Mouse (Mus musculus) Patski (cell line): ENCODE results near the gene Mzt1. TPM values are rescaled to one million over a fixed set of nuclear protein-coding genes. Genes with fewer than 3 reads are reported as not detected.
"Not testable (repeated sequence)": the region's sequence is repeated elsewhere in the genome, so short reads cannot be mapped to it uniquely, and the experiment has no call there.

Experiments used
- ATAC-seq: fragments of 100-300 bp; one replicate; pipeline ENCODE4 v1.8.0; 2021
- CTCF ChIA-PET: fragments of 350-600 bp; sonication (Branson Sonifier 250); formaldehyde crosslinking; loops from one replicate; lab custom pipeline; 2022; ENCODE audit warnings: inconsistent platforms; lab: Charles Lee
- POLR2A ChIA-PET: fragments of 350-600 bp; sonication (Branson Sonifier 250); formaldehyde crosslinking; loops from one replicate; lab custom pipeline; 2022; ENCODE audit warnings: antibody characterized with exemption, inconsistent platforms; lab: Charles Lee
- DNase-seq: peaks from one replicate; pipeline ENCODE4 v3.0.0-alpha.2; 2011; ENCODE audit warnings: low read depth, low spot score
- H3K27me3 ChIP-seq: fragments of 371-371 bp; one replicate; pipeline ENCODE4 v1.5.1; 2021
- CTCF ChIP-seq: fragments of 100-300 bp; IDR thresholded peaks from one replicate; pipeline ENCODE4 v1.5.1; 2021
- in situ Hi-C: fragments of 300-500 bp; cut with MboI; formaldehyde crosslinking; loops from 3 replicates; pipeline ENCODE4 v1.11.1; 2018; ENCODE audit warnings: low pct_unique_long_range_greater_than_20kb, mixed read lengths
- polyA plus RNA-seq: library from polyadenylated mRNA; unstranded; gene quantifications from one replicate; pipeline ENCODE4 v1.2.3, GENCODE M21; 2021

Gene Mzt1
- polyA plus RNA-seq, 1 experiment from 2014 or later = 40.5 TPM

DNA sequence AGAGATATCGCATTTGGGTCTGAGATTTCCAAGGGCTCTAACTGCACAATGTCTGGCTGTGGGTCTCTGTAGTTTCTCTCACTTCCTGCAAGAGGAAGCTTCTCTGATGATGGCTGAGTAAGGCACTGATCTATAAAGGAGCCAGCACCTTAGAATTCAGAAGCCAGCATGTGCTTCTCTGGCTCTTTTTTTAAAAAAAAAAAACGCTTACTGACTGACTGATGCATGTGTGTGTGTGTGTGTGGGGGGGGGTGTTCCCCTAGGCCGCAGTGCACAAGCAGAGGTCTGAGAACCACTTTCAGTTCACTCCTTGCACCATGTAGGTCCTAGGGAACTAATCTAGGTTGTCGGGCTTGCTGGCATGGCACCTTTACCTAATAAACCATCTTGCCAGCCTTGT lies 4.5 kb downstream of the Mzt1 start:
- ChIA-PET CTCF (no interaction called here), POLR2A (no interaction called here)
- no peaks in the 10 kb centered on the region for H3K27me3 ChIP-seq
- in situ Hi-C loops = no loop called here
- no peak for ATAC-seq
- no peak for TF ChIP-seq CTCF
- DNase-seq = no peak

- DNase-seq, ATAC-seq, in situ Hi-C loops, POLR2A ChIA-PET, H3K27me3 ChIP-seq: not testable (repeated sequence)
- CTCF ChIA-PET = interaction anchor here (1.0 kb wide), 1 partner anchor 8 kb away, joined by 3 read pairs; no protein-coding TSS in a partner anchor
Observed at GRCm38 (mm10) chr14:99039308-99039707, 6.6 kb downstream of the Mzt1 start.

GRCm38 (mm10) chr14:99037703-99038102 lies 8.2 kb downstream of the Mzt1 start:
- no peak for TF ChIP-seq CTCF
- in situ Hi-C loops = no loop called here
- ChIA-PET CTCF (no interaction called here), POLR2A (no interaction called here)
- no peak for DNase-seq
- no peaks in the 10 kb centered on the region for H3K27me3 ChIP-seq
- ATAC-seq = no peak

GRCm38 (mm10) chr14:99036039-99036438 lies 9.9 kb downstream of the Mzt1 start:
- ChIA-PET POLR2A (no interaction called here), CTCF (no interaction called here)
- DNase-seq (no peak), ATAC-seq (no peak)
- no peak for TF ChIP-seq CTCF
- no peaks in the 10 kb centered on the region for H3K27me3 ChIP-seq
- in situ Hi-C loops = no loop called here

DNA sequence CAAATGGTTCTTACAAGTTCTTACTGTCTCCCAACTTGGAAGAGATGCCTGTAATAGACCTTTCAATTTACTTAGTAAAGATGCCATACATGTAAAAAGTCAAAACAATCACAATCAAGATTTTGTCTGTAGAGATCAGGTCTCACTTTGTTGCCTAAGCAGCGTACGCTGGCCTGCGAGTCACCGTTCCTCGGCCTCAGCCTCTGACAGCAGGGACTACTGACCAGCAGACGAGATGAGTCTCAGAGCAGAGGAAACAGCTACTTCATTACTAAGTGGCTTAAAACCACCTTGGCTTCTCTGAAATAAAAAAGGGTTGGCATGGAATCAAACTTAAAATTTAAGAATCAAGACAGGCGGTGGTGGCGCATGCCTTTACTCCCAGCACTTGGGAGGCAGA lies 11.1 kb downstream of the Mzt1 start:
- ATAC-seq, POLR2A ChIA-PET, H3K27me3 ChIP-seq, in situ Hi-C loops, DNase-seq: not testable (repeated sequence)
- CTCF ChIA-PET = interaction anchor here (1.1 kb wide), 1 partner anchor 13 kb away, joined by 5 read pairs; no protein-coding TSS in a partner anchor

GRCm38 (mm10) chr14:99032596-99032995 lies 13.3 kb downstream of the Mzt1 start:
- CTCF ChIA-PET = interaction anchor here (1.0 kb wide), 1 partner anchor 10 kb away, joined by 5 read pairs; no protein-coding TSS in a partner anchor
- POLR2A ChIA-PET = no interaction called here
- H3K27me3 ChIP-seq = no peaks in the 10 kb centered on the region
- ATAC-seq = no peak
- in situ Hi-C loops = no loop called here
- no peak for DNase-seq
- TF ChIP-seq CTCF = no peak

DNA sequence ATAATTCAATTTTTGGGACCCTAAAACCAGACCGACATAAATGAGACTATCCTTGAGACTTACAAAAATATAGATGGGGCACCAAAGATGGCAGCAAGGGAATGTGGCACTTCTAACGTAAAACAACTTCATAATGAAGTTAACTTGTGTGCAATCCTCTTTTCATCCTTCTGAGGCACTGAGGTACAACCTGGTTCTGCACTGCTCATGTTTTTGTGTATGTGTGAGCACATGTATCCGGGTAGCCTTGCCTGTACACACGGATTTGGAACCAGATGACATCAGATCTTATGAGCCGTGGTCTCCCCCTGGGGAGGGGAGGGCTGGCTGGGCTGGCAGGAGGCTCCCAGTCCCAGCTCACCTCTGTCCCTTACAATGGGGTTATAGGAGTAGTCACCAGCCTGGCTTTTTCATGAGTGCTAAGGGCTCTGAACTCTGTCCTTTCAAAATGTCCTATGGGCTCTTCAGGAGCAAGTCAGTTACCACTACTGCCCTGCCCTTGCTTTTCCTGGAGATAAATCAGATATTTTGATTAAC lies 14.5 kb downstream of the Mzt1 start:
- in situ Hi-C loops = no loop called here
- ATAC-seq (no peak), DNase-seq (no peak)
- no peaks in the 10 kb centered on the region for H3K27me3 ChIP-seq
- TF ChIP-seq CTCF = no peak
- ChIA-PET POLR2A (no interaction called here), CTCF (interaction anchor here (1.1 kb wide), 1 partner anchor 8 kb away, joined by 3 read pairs; no protein-coding TSS in a partner anchor)

- in situ Hi-C loops = no loop called here
- no peak for TF ChIP-seq CTCF
- POLR2A ChIA-PET = no interaction called here
- no peak for DNase-seq
- no peak for ATAC-seq
- no peaks in the 10 kb centered on the region for H3K27me3 ChIP-seq
- CTCF ChIA-PET = no interaction called here
Observed at GRCm38 (mm10) chr14:99029987-99030386, 15.9 kb downstream of the Mzt1 start.

DNA sequence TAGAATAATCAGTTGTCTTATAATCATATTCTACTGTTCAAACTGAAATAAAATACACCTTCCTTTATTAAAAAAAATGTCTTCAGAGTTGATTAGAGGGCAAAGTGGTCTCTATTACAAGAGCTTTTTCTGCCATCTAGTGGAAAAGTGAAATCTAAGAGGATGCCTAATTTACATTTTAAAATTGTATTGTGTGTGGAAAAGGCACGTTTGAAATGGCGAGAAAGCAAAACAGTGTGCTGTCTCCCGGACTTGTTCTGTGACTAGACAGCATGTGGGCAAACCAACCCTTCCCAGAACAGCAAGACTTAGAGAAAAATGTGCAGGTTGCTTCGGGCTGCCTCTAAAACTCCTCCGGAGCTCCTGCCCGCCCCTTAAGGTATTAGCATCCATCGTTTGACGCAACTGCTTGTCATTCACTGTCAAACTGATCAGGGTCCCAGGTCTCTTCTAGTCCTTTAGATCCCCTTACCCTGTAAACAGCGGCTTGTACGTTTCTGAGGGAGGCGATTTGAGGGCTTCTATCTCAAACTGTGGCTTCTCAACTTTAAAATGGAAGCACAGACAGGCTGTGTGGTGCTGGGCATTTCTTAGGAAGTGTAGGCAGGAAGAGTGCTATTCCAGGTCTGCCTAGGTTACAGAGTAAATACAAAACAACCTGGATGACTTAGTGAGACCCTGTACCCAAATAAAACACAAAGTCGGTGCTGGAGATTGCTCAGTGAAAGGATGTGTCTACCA lies 23.4 kb downstream of the Mzt1 start:
- no peak for DNase-seq
- in situ Hi-C loops = loop anchor here (25.0 kb wide), 2 partner anchors 1460 to 1685 kb away; no protein-coding TSS in a partner anchor
- TF ChIP-seq CTCF = peak; percentile 58
- no peaks in the 10 kb centered on the region for H3K27me3 ChIP-seq
- ChIA-PET POLR2A (no interaction called here), CTCF (interaction anchor here (1.4 to 1.9 kb wide), 2 partner anchors 11 to 13 kb away, joined by 5 read pairs; no protein-coding TSS in a partner anchor)
- peak; percentile 37 for ATAC-seq

DNA sequence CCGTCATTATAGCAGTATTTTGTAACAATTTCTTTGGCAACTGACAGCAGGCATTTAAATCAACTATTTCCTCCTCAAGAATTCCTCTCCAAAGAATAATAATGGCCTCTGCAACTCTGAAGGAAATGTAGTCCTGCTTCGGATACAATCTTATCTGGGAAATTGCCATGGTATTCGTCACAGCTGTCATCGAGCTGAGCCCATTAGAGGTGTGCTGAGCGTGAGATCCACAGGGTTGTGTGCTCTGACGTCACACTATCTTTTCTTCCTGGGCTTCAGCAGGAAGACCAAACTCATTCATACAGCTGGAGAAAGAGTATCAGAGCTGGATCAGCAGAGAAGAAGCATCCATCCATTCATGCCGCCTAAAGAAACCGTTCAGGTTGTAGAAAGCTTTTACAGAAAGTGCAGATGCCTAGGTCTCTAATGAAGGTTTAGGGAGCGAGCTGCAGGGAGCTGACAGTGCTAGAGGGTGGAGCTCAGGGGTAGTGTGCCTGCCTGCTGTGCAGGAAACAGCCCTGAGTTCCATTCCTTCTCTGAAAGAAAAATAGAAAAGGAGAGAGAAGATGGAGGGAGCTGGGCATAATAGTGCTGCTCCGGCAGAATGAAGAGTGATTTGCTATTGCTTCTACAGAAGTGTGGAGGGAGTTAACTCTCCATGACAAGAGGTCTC lies 26.7 kb downstream of the Mzt1 start:
- in situ Hi-C loops = loop anchor here (25.0 kb wide), 2 partner anchors 1457 to 1682 kb away; no protein-coding TSS in a partner anchor
- DNase-seq (no peak), ATAC-seq (no peak)
- ChIA-PET CTCF (no interaction called here), POLR2A (no interaction called here)
- no peak for TF ChIP-seq CTCF
- H3K27me3 ChIP-seq = no peaks in the 10 kb centered on the region

GRCm38 (mm10) chr14:99018691-99019090 lies 27.2 kb downstream of the Mzt1 start:
- ChIA-PET POLR2A (no interaction called here), CTCF (no interaction called here)
- ATAC-seq (no peak), DNase-seq (no peak)
- no peak for TF ChIP-seq CTCF
- H3K27me3 ChIP-seq = no peaks in the 10 kb centered on the region
- in situ Hi-C loops = loop anchor here (25.0 kb wide), 2 partner anchors 1456 to 1681 kb away; no protein-coding TSS in a partner anchor
